Mouse (Mus musculus) myocyte (in vitro differentiated cells): ENCODE measurements around the gene Dock4.
"Not testable (repeated sequence)": the region's sequence is repeated elsewhere in the genome, so short reads cannot be mapped to it uniquely, and the experiment has no call there.

Source experiments
- CEBPB ChIP-seq: IDR thresholded peaks from 2 replicates; pipeline ENCODE4 v1.6.1; 2011; ENCODE audit warnings: mild to moderate bottlenecking, moderate library complexity; ENCODE audit not compliant: poor library complexity, insufficient read depth, severe bottlenecking
- MAX ChIP-seq: IDR thresholded peaks from one replicate; pipeline ENCODE4 v1.6.1; 2011; ENCODE audit warnings: low read depth, mild to moderate bottlenecking, control low read depth
- POLR2A ChIP-seq: IDR thresholded peaks from one replicate; pipeline ENCODE4 v1.6.1; 2011; ENCODE audit warnings: low read depth, mild to moderate bottlenecking, control low read depth, moderate library complexity; ENCODE audit not compliant: insufficient read length
- POLR2AphosphoS2 ChIP-seq: IDR thresholded peaks from one replicate; pipeline ENCODE4 v1.6.1; 2011; ENCODE audit warnings: low read depth, control low read depth; ENCODE audit not compliant: insufficient read length
- TCF12 ChIP-seq: IDR thresholded peaks from one replicate; pipeline ENCODE4 v1.6.1; 2011; ENCODE audit warnings: mild to moderate bottlenecking, control low read depth; ENCODE audit not compliant: poor library complexity, insufficient read depth, severe bottlenecking
- USF1 ChIP-seq: IDR thresholded peaks from one replicate; pipeline ENCODE4 v1.6.1; 2011; ENCODE audit warnings: low read depth, mild to moderate bottlenecking, control low read depth, moderate library complexity

GRCm38 (mm10) chr12:40858763-40859162 is 413.0 kb downstream of the Dock4 start:
- not testable (repeated sequence) for TF ChIP-seq MAX, POLR2A, USF1, TCF12, POLR2AphosphoS2, CEBPB
